Mouse (Mus musculus) urinary bladder, postnatal 25 days (tissue): ENCODE measurements at regions not wholly inside any gene's neighbourhood (a gene's known extent, or its start where the extent isn't known, plus 50 kb on each side); places are given as distances from the start of the nearest gene placed in this dataset.
"Not testable (repeated sequence)": the region's sequence is repeated elsewhere in the genome, so short reads cannot be mapped to it uniquely, and the experiment has no call there.

Source experiments
- DNase-seq: peaks from one replicate; pipeline ENCODE4 v3.0.0; 2022; ENCODE audit warnings: low spot score

DNA sequence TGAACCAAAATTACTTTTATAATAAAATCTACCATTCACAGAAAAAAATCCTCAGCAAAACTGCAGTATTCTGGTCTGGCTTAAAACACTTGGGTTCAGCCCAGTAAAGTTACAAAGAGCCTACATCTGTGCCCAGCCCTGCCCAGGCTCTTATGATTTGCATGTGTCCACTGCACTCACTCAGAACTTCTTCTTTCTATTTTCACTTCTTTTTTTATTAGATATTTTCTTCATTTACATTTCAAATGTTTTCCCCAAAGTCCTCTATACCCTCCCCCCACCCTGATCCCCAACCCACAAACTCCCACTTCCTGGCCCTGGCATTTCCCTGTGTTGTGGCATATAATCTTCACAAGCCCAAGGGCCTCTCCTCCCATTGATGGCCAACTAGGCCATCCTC lies 1442.4 kb upstream of the Tacstd2 start:
- no peak for DNase-seq

GRCm38 (mm10) chr6:68964012-68964411 lies 1428.4 kb upstream of the Tacstd2 start:
- no peak for DNase-seq

DNA sequence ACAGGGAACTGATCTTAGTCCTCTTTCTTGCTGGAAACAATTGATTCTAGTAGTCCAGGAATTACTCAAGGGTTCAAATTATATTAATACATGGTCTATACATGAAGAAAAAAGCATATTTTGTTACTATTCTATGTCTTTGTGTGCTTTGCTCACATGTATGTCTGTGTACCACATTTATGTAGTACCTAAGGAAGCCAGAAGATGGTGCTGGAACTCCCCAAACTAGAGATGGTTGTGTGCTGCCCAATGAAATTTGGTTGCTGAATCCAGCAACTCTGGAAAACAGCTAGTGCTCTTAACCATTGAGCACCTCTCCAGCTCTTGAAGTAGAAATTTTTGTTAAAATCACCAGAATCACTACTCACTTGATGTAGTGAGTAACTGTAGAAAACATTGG lies 1402.5 kb upstream of the Tacstd2 start:
- DNase-seq = not testable (repeated sequence)

GRCm38 (mm10) chr6:68931860-68932259 lies 1396.3 kb upstream of the Tacstd2 start:
- DNase-seq = not testable (repeated sequence)

DNA sequence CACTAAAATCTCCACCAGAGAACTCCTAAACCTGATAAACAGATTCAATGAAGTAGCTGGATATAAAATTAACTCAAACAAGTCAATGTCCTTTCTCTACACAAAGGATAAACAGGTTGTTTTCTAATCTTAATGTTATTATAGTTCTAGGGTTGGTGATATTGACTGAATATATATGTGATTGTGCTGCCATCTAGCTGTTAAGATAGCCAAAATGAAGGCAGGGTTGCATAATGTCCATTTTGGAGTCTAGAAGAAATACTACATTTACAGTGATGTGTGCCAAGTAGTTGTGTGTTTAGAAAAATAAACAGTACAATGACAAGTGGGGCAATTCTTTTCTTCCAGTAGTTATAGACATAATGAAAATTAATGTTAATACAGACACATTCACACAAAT lies 1379.9 kb upstream of the Tacstd2 start:
- DNase-seq = no peak

DNA sequence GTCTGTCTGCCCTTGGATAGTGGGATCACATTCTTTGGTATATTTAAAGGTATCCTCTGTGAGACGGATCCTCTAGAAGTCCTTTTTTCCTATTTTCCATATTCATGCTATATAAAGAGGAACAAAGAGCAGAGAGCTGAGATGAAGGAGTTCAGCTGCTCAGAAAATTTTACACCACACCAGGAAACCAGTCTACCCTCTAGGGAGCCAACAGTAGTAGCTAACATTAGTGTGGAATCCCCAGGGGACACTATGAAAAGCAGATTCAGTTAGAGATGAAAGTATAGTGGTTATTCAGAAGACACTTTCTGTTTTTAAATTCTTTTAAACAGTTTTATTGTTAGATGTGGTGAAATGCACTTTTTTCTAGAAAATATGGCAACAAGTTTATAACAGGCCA lies 1348.5 kb upstream of the Tacstd2 start:
- DNase-seq = no peak

DNA sequence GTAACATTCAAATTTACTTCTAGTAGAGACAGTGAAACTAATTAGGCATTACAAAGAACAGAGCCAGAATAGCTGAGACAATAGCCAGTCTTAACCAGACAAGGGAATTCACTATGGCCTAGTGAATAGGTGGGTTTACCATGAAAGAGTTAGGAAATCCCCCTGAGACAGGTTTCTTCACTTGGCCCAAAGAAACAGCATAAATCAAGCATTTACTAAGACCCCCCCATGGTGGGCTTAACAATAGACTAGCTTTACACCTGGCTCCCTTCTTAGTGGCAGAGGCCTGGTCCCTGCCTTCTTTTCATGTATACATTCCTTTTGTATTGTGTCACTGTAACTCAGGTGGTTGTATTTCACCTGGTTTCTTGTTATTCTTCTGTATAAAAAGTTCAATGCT lies 1317.2 kb upstream of the Tacstd2 start:
- DNase-seq = not testable (repeated sequence)

DNA sequence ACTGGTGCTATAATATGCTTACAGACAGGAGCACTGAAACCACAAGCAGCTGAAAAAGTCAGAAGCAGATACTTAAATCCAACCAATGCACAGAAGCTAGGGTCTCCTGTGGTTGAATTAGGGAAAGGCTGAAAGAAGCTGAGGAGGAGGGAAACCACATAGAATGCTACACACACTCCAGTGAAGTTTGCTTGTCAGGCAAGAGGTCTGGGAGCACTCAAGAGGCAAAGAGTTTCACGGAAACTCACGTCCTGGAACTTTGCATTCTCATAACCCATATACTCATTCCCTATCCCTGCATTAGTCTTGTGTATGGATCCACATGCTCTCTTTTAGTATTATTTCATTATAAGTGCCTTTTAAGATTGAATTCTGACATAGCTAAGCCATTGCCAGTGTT lies 1316.7 kb upstream of the Tacstd2 start:
- no peak for DNase-seq

GRCm38 (mm10) chr6:68835186-68835585 lies 1299.6 kb upstream of the Tacstd2 start:
- DNase-seq = no peak

DNA sequence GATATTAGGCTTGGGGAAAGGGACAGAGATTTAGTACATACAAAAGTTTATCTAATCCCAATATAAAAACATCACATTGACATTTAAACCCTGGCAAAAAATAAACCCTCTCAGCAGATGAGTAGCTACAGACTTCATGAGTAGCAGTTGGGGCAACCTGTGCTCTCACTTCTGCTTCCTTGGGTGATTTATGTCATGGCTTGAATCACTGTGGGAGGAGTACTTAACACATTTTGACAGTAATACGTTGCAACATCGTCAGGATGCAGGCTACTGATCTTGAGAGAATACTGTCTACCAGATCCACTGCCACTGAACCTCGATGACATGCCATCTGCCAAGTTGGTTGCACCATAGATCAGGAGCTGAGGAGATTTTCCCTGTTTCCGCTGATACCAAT lies 1299.0 kb upstream of the Tacstd2 start:
- DNase-seq = no peak

- not testable (repeated sequence) for DNase-seq
Observed at GRCm38 (mm10) chr6:68828460-68828859, 1292.9 kb upstream of the Tacstd2 start.

- DNase-seq = no peak
Observed at GRCm38 (mm10) chr6:68813346-68813745, 1277.8 kb upstream of the Tacstd2 start.

DNA sequence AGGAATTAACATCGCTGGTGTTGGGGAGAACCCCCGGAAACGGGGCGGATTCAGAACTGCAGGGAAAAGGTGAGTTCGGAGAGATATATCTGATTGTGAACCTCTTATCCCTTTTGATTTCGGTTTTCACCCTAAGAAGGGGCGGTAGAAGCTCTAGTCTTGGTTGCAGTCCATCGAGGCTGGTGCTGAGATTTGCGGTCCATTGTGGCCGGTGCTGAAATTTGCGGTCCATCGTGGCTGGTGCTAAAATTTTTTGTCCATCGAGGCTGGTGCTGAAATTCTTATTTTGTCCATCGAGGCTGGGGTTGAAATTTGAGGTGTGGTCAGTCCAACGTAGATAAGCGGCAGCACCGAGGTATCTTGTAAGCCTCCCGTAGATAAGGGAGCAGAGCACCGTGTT lies 1263.6 kb upstream of the Tacstd2 start:
- not testable (repeated sequence) for DNase-seq

- DNase-seq = no peak
Observed at GRCm38 (mm10) chr6:68771507-68771906, 1235.9 kb upstream of the Tacstd2 start.

- no peak for DNase-seq
Observed at GRCm38 (mm10) chr6:68750451-68750850, 1214.9 kb upstream of the Tacstd2 start.

- DNase-seq = no peak
Observed at GRCm38 (mm10) chr6:68749699-68750098, 1214.1 kb upstream of the Tacstd2 start.

GRCm38 (mm10) chr6:68738573-68738972 lies 1203.0 kb upstream of the Tacstd2 start:
- no peak for DNase-seq

GRCm38 (mm10) chr6:68736647-68737046 lies 1201.1 kb upstream of the Tacstd2 start:
- DNase-seq = no peak

DNA sequence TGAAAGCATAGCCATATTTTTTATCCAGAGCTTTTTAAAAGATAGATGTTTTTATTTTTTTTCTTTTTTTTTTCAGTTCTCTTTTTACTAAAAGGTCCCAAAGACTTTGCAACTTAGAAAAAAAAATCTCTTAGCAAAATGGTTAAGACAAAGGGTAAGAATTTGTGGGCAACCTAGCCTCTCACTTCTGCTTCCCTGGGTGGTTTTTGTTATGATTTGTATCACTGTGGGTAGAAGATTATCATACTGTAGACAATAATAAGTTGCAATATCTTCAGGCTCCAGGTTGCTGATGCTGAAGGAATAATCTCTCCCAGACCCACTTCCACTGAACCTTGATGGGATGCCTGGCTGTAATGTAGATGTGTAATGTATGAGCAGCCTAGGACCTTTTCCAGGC lies 1200.5 kb upstream of the Tacstd2 start:
- no peak for DNase-seq

DNA sequence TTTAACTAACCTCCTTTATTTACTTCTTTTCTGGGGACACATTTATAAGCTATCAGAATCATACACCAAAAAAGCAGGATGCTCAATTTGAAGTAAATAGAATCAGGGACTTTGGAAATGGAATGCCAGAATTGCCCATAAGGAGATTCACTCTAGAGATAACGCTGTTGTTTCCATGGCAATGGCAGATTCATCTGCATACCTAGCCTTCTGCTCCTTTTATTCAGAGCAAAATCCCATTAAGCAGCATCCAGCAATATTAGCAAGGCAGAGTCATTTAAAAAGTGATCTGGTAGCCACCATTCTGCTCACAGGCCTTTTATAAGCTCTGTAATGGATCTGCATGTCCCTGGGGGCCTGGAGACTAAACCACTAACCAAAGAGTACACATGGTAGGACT lies 1175.5 kb upstream of the Tacstd2 start:
- DNase-seq = not testable (repeated sequence)

GRCm38 (mm10) chr6:68704291-68704800 lies 1168.8 kb upstream of the Tacstd2 start:
- not testable (repeated sequence) for DNase-seq

DNA sequence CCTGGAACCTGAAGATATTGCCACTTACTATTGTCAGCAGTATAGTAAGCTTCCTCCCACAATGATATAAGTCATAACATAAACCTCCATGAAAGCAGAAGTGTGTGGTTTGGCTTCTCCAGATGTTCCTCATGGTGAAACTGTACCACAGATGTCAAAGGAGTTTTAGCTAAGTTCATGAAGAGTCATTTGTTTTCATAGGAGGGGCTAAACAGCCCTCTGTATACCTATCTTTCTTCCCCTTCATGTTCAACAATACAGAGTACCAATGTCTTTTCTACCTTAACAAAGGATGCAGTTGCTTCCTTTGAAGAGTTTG lies 1145.2 kb upstream of the Tacstd2 start:
- DNase-seq = not testable (repeated sequence)

- no peak for DNase-seq
Observed at GRCm38 (mm10) chr6:68680099-68680791, 1144.6 kb upstream of the Tacstd2 start.

DNA sequence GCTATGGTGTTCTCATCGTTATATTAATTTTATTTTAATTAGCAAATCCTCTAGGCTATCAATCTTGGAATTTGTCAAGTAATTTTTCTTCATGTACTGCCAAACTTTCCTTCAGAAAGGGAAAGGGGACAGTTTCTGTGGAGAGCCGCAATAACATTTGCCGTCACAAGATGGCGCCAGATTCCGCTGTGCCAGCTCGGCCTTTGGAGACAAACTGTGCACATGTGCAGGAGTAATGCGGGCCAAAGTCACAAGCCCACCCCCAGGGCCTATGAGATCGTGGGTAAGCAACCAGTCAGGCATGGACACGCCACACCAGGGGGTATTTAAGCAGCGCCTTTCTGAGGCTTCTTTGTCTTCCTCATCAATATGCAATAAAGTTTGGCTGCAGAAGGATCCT lies 1132.8 kb upstream of the Tacstd2 start:
- DNase-seq = peak; percentile 3
